In the genomic region with DNA sequence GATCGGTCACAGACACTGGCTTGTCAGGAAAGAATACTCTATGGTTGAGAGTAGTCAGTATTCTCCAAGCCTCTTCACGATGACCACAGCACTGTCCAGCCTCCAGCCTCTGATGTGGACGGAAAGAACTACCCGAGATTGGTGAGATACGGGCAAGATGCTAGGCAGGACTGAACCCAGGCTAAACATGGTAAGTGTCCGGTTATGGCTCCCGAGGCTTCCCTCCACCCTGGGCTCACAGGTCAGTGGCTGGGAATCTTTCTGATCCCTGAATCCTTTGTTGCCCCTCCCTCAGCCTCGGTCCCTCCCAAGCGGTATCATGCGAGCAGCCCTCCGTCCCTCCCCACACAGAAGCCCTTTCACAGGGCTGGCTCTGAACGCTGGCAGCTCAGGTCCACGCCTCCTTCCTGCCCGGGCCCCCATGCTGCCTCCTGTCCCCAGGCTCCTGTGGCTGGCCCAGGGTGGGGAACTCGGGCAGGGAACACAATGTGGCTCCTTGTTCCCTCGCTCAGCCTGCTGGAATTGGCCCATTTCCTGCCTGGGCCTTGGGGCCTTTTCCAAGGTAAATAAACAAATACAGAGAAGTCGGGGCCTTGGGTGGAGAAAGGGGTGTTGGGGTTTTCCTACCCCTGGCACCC, we compare ENCODE assay signal across 8 mouse cellular contexts. TPM values are rescaled to one million over a fixed set of nuclear protein-coding genes. Genes with fewer than 3 reads are reported as not detected.
DNase-seq lines count a peak whose midpoint lies in the region; ATAC-seq lines count a peak whose summit lies in the region.
"Had no signal": no experiment of that assay in that cellular context is flagged by ENCODE, and none has a peak within 500 bp of the region (broad histone marks: within the 10 kb centered on the region; RNA-seq: fewer than 3 reads in every experiment).

No protein-coding gene starts in this region.

- peak; percentile 84 for ATAC-seq in embryonic facial prominence, embryonic 12.5 days (ENCODE audit: insufficient number of reproducible peaks, insufficient read depth, low FRiP score, low TSS enrichment)
- ATAC-seq in heart, embryonic 14.5 days (ENCODE audit: insufficient number of reproducible peaks, insufficient read depth, low FRiP score, low read depth) = peak; percentile 80
- peak; percentile 67 for ATAC-seq in kidney, embryonic 15.5 days (replicated peaks; ENCODE audit: low FRiP score)
- ATAC-seq in liver, embryonic 16.5 days (ENCODE audit: low read depth) = no peak
- ATAC-seq in neural tube, embryonic 11.5 days (ENCODE audit: insufficient read depth, low FRiP score, low TSS enrichment) = peak; percentile 41; the same call in 1 of the 2 replicates

- H3K36me3 ChIP-seq in embryonic facial prominence, embryonic 12.5 days = no peaks in the 10 kb centered on the region
- H3K36me3 ChIP-seq in heart, embryonic 14.5 days (ENCODE audit: control insufficient read depth, insufficient read depth, low read length) = no peaks in the 10 kb centered on the region
- no peaks in the 10 kb centered on the region for H3K36me3 ChIP-seq in kidney, embryonic 15.5 days
- H3K36me3 ChIP-seq in liver, embryonic 16.5 days (ENCODE audit: control insufficient read depth, insufficient read depth) = no peaks in the 10 kb centered on the region
- H3K36me3 ChIP-seq in neural tube, embryonic 11.5 days (ENCODE audit: control insufficient read depth, insufficient read depth, low read length) = no peaks in the 10 kb centered on the region

- DNase-seq in adrenal gland, postnatal 10 days = peak; percentile 65
- DNase-seq in neural tube, embryonic 11.5 days (ENCODE audit: low spot score) = peak; percentile 53
- no peak for DNase-seq in cerebellum, adult 9-11 months

- H3K4me1 ChIP-seq in embryonic facial prominence, embryonic 12.5 days = peaks cover 18% of the 10 kb centered on the region; the same call in 1 of the 2 replicates
- H3K4me1 ChIP-seq in heart, embryonic 14.5 days (ENCODE audit: control insufficient read depth in 2 of 2, insufficient read depth in 2 of 2, low read length in 2 of 2) = peaks cover 7% of the 10 kb centered on the region in 2 experiments
- H3K4me1 ChIP-seq in kidney, embryonic 15.5 days = peaks cover 14% of the 10 kb centered on the region
- H3K4me1 ChIP-seq in liver, embryonic 16.5 days (ENCODE audit: control insufficient read depth, low read depth, low read length) = no peaks in the 10 kb centered on the region
- H3K4me1 ChIP-seq in neural tube, embryonic 11.5 days (ENCODE audit: control insufficient read depth, insufficient read depth, low read length) = peaks cover 10% of the 10 kb centered on the region

- WGBS in embryonic facial prominence, embryonic 12.5 days = 7% methylated on average over 17 of the region's 17 CpGs
- WGBS in heart, embryonic 14.5 days = 16% methylated on average over 17 of the region's 17 CpGs
- 10% methylated on average over 17 of the region's 17 CpGs for WGBS in kidney, embryonic 15.5 days
- 8% methylated on average over 17 of the region's 17 CpGs for WGBS in liver, embryonic 16.5 days (ENCODE audit: insufficient replicate concordance)
- 23% methylated on average over 17 of the region's 17 CpGs for WGBS in neural tube, embryonic 11.5 days

- H3K27me3 ChIP-seq in embryonic facial prominence, embryonic 12.5 days = no peaks in the 10 kb centered on the region
- no peaks in the 10 kb centered on the region for H3K27me3 ChIP-seq in heart, embryonic 14.5 days (ENCODE audit: control insufficient read depth, insufficient read depth, low read length)
- no peaks in the 10 kb centered on the region for H3K27me3 ChIP-seq in kidney, embryonic 15.5 days
- H3K27me3 ChIP-seq in liver, embryonic 16.5 days (ENCODE audit: control insufficient read depth, insufficient read depth, low read depth, low read length) = no peaks in the 10 kb centered on the region
- no peaks in the 10 kb centered on the region for H3K27me3 ChIP-seq in neural tube, embryonic 11.5 days (ENCODE audit: control insufficient read depth, insufficient read depth, low read length)

- H3K4me3 ChIP-seq in embryonic facial prominence, embryonic 12.5 days = 0 out of 2 replicates have a peak overlapping the region, but pooled peaks have one; percentile 9
- no peak overlapping the region for H3K4me3 ChIP-seq in heart, embryonic 14.5 days (ENCODE audit: control insufficient read depth in 1 of 2, insufficient read depth in 1 of 2, low read depth in 1 of 2, low read length in 2 of 2)
- peak overlapping the region; percentile 26 for H3K4me3 ChIP-seq in kidney, embryonic 15.5 days (replicated peaks)
- no peak overlapping the region for H3K4me3 ChIP-seq in liver, embryonic 16.5 days (ENCODE audit: low read depth, low read length)
- H3K4me3 ChIP-seq in neural tube, embryonic 11.5 days (ENCODE audit: low read depth, low read length) = no peak overlapping the region

- H3K9me3 ChIP-seq in embryonic facial prominence, embryonic 12.5 days = no peaks in the 10 kb centered on the region
- H3K9me3 ChIP-seq in heart, embryonic 14.5 days (ENCODE audit: control insufficient read depth, low read length) = no peaks in the 10 kb centered on the region
- H3K9me3 ChIP-seq in kidney, embryonic 15.5 days (replicated peaks) = no peaks in the 10 kb centered on the region
- H3K9me3 ChIP-seq in liver, embryonic 16.5 days (replicated peaks; ENCODE audit: control insufficient read depth, low read length) = no peaks in the 10 kb centered on the region
- H3K9me3 ChIP-seq in neural tube, embryonic 11.5 days (ENCODE audit: control insufficient read depth, low read length) = no peaks in the 10 kb centered on the region

- H3K27ac ChIP-seq in embryonic facial prominence, embryonic 12.5 days = peak overlapping the region; percentile 80
- H3K27ac ChIP-seq in heart, embryonic 14.5 days (replicated peaks in 1 of 2; ENCODE audit: control insufficient read depth in 1 of 2, insufficient read depth in 1 of 2, low read depth in 2 of 2, low read length in 2 of 2) = peak overlapping the region; percentile 62 to 68
- H3K27ac ChIP-seq in kidney, embryonic 15.5 days = peak overlapping the region; percentile 72
- no peak overlapping the region for H3K27ac ChIP-seq in liver, embryonic 16.5 days (ENCODE audit: low read length)
- peak overlapping the region; percentile 44; the same call in 1 of the 2 replicates for H3K27ac ChIP-seq in neural tube, embryonic 11.5 days (ENCODE audit: low read depth, low read length)

- peak overlapping the region; percentile 25; the same call in 1 of the 2 replicates for H3K9ac ChIP-seq in embryonic facial prominence, embryonic 12.5 days
- H3K9ac ChIP-seq in heart, embryonic 14.5 days (ENCODE audit: low read length) = peak overlapping the region; percentile 49; the same call in 1 of the 2 replicates
- H3K9ac ChIP-seq in kidney, embryonic 15.5 days = no peak overlapping the region
- no peak overlapping the region for H3K9ac ChIP-seq in liver, embryonic 16.5 days (ENCODE audit: low read depth, low read length)
- peak overlapping the region; percentile 26 for H3K9ac ChIP-seq in neural tube, embryonic 11.5 days (ENCODE audit: low read length)

- H3K4me2 ChIP-seq in embryonic facial prominence, embryonic 12.5 days (replicated peaks) = peak overlapping the region; percentile 34
- peak overlapping the region; percentile 51 for H3K4me2 ChIP-seq in heart, embryonic 14.5 days (ENCODE audit: low read length)
- H3K4me2 ChIP-seq in kidney, embryonic 15.5 days = peak overlapping the region; percentile 54
- peak overlapping the region; percentile 28 for H3K4me2 ChIP-seq in liver, embryonic 16.5 days (ENCODE audit: low read depth, low read length)
- H3K4me2 ChIP-seq in neural tube, embryonic 11.5 days (ENCODE audit: low read depth) = peak overlapping the region; percentile 9; the same call in 1 of the 2 replicates

RNA-seq across cellular contexts. Expression of a gene that starts 13.0 kb away (rescaled TPM):
- total RNA-seq in adrenal gland, postnatal 10 days (2021) = 1 to 10 TPM; 2.1 to 2.7 TPM
- 13.2 and 15.6 TPM in 2 replicates for polyA plus RNA-seq in embryonic facial prominence, embryonic 12.5 days (2016; fragmentation: Nextera tagmentation; extraction: Ambion mirVana)
- polyA plus RNA-seq in heart, embryonic 14.5 days (2014; fragmentation: Nextera tagmentation; extraction: Ambion mirVana) = 5.2 and 5.8 TPM in 2 replicates
- 1.7 and 2.0 TPM in 2 replicates for polyA plus RNA-seq in kidney, embryonic 15.5 days (2015; fragmentation: Nextera tagmentation; extraction: Ambion mirVana)
- 0.14 and 0.34 TPM in 2 replicates for polyA plus RNA-seq in liver, embryonic 16.5 days (2015; fragmentation: Nextera tagmentation; extraction: Ambion mirVana)
- 9.0 and 9.5 TPM in 2 replicates for polyA plus RNA-seq in neural tube, embryonic 11.5 days (2014; fragmentation: Nextera tagmentation; extraction: Ambion mirVana)
- total RNA-seq: neutrophil, adult 5-6 weeks had no signal

Comparison
In these comparisons a context has a peak if more than half of its experiments do, and no peak if none do; other contexts are left out.
1. H3K4me3 ChIP-seq: peak in embryonic facial prominence, embryonic 12.5 days (single experiment) and kidney, embryonic 15.5 days (single experiment); none in heart, embryonic 14.5 days (0 of 2), liver, embryonic 16.5 days (single experiment) and neural tube, embryonic 11.5 days (single experiment).
2. H3K9ac ChIP-seq: peak in embryonic facial prominence, embryonic 12.5 days (single experiment), heart, embryonic 14.5 days (single experiment) and neural tube, embryonic 11.5 days (single experiment); none in kidney, embryonic 15.5 days (single experiment) and liver, embryonic 16.5 days (single experiment).
3. Peak in every context shown above with its lines, with median percentiles within 50 percentile points of each other: H3K4me2 ChIP-seq.